Mouse (Mus musculus) hematopoietic stem cell, adult 5-6 weeks (primary cell): ENCODE results near the gene Gm12166. TPM values are rescaled to one million over a fixed set of nuclear protein-coding genes. Genes with fewer than 3 reads are reported as not detected.

Source experiments
- ATAC-seq, 2 experiments: fragments of 125-278 bp in 1 of 2; replicated peaks in 1 of 2; 2 replicates each; pipeline ENCODE4 v1.8.0; 2016 to 2017; ENCODE audit warnings: inconsistent platforms in 2 of 2, mild to moderate bottlenecking in 2 of 2, moderate number of reproducible peaks in 2 of 2, low read depth in 1 of 2, moderate TSS enrichment in 1 of 2; ENCODE audit not compliant: low FRiP score in 2 of 2, poor library complexity in 2 of 2, severe bottlenecking in 2 of 2, insufficient read depth in 1 of 2, low TSS enrichment in 1 of 2
- total RNA-seq: library from RNA; stranded (forward); fragments of 172-1452, 232-1000 nt; gene quantifications from 2 replicates; pipeline ENCODE4 v1.2.3, GENCODE M21; 2017

The Gm12166 gene
- total RNA-seq, 1 experiment from 2014 or later, result 4.3 TPM

- ATAC-seq, result no peak
Observed at GRCm38 (mm10) chr11:46038901-46039300, 13.2 kb downstream of the Gm12166 start.

GRCm38 (mm10) chr11:46036374-46036773 is 15.7 kb downstream of the Gm12166 start:
- ATAC-seq, result no peak

- ATAC-seq, result no peak
Observed at GRCm38 (mm10) chr11:46032956-46033355, 19.2 kb downstream of the Gm12166 start.

- ATAC-seq, result no peak
Observed at GRCm38 (mm10) chr11:46031470-46031869, 20.7 kb downstream of the Gm12166 start.

- ATAC-seq, result no peak
Observed at GRCm38 (mm10) chr11:46030026-46030425, 22.1 kb downstream of the Gm12166 start.

- no peak for ATAC-seq
Observed at GRCm38 (mm10) chr11:46029485-46029884, 22.6 kb downstream of the Gm12166 start.

- ATAC-seq, result no peak
Observed at GRCm38 (mm10) chr11:46027952-46028814, 23.9 kb downstream of the Gm12166 start.

GRCm38 (mm10) chr11:46025962-46026392 is 26.1 kb downstream of the Gm12166 start:
- ATAC-seq, result no peak

- peak in 1 of 2 experiments; percentile 60; a peak in 1 of 4 replicates for ATAC-seq
Observed at GRCm38 (mm10) chr11:46022983-46023382, 29.1 kb downstream of the Gm12166 start.

- ATAC-seq, result no peak
Observed at GRCm38 (mm10) chr11:46021850-46022249, 30.3 kb downstream of the Gm12166 start.

GRCm38 (mm10) chr11:46020246-46020645 is 31.9 kb downstream of the Gm12166 start:
- ATAC-seq, result no peak

GRCm38 (mm10) chr11:46016061-46016460 is 36.1 kb downstream of the Gm12166 start:
- peak in 1 of 2 experiments; percentile 66; a peak in 1 of 4 replicates for ATAC-seq

Other genes starting within 250 kb of the Gm12166 start
- 126 and 161 TPM in 2 replicates for gene Clint1, start 200.3 kb downstream of the Gm12166 start, total RNA-seq
- gene Lsm11, start 107.4 kb downstream of the Gm12166 start, total RNA-seq, result 4.2 and 4.6 TPM in 2 replicates
- gene Thg1l, start 96.8 kb downstream of the Gm12166 start, total RNA-seq, result 23.2 and 29.3 TPM in 2 replicates
- not detected in 2 replicates for gene Sox30, start 72.0 kb downstream of the Gm12166 start, total RNA-seq
- gene Adam19, start 3.7 kb upstream of the Gm12166 start, total RNA-seq, result 1.4 and 4.2 TPM in 2 replicates
- not detected in 2 replicates for gene Nipal4, start 114.2 kb upstream of the Gm12166 start, total RNA-seq
- not detected in 2 replicates for gene Fndc9, start 183.2 kb upstream of the Gm12166 start, total RNA-seq